Mouse (Mus musculus) layer of hippocampus, adult 9-10 months (tissue): ENCODE measurements around the gene Prok2.

Experiments used
- DNase-seq: peaks from one replicate; pipeline ENCODE4 v3.0.0; 2022; ENCODE audit warnings: low spot score

Prok2 gene

GRCm38 (mm10) chr6:99692916-99693841 is 33.0 kb downstream of the Prok2 start:
- no peak for DNase-seq

- no peak for DNase-seq
Measured at GRCm38 (mm10) chr6:99692206-99692915, 33.8 kb downstream of the Prok2 start, which contains the start of gene Gpr27. Gene Gpr27 (plus strand): TSS chr6:99692679.

- DNase-seq, result no peak
Measured at GRCm38 (mm10) chr6:99691666-99692205, 34.5 kb downstream of the Prok2 start.

GRCm38 (mm10) chr6:99688513-99688912 is 37.7 kb downstream of the Prok2 start:
- DNase-seq, result no peak

- DNase-seq, result no peak
Measured at GRCm38 (mm10) chr6:99684899-99685298, 41.3 kb downstream of the Prok2 start.

GRCm38 (mm10) chr6:99683974-99684373 is 42.2 kb downstream of the Prok2 start:
- DNase-seq, result no peak

GRCm38 (mm10) chr6:99678108-99678507 is 48.1 kb downstream of the Prok2 start:
- DNase-seq, result no peak

GRCm38 (mm10) chr6:99677325-99677724 is 48.9 kb downstream of the Prok2 start:
- no peak for DNase-seq

GRCm38 (mm10) chr6:99674482-99674881 is 51.7 kb downstream of the Prok2 start:
- DNase-seq, result no peak

GRCm38 (mm10) chr6:99671768-99672167 is 54.4 kb downstream of the Prok2 start:
- DNase-seq, result no peak

- DNase-seq, result no peak
Measured at GRCm38 (mm10) chr6:99670481-99671119, 55.6 kb downstream of the Prok2 start.

- peak; percentile 71 for DNase-seq
Measured at GRCm38 (mm10) chr6:99669481-99670325, 56.5 kb downstream of the Prok2 start.

GRCm38 (mm10) chr6:99667290-99667689 is 58.9 kb downstream of the Prok2 start:
- DNase-seq, result no peak

GRCm38 (mm10) chr6:99666318-99667171 is 59.6 kb downstream of the Prok2 start, which contains the start of the genes Eif4e3 and Gm20696:
Gene Eif4e3 (minus strand): TSS chr6:99666771.
Gene Gm20696 (minus strand): TSS chr6:99666797.
- DNase-seq, result no peak

- DNase-seq, result no peak
Measured at GRCm38 (mm10) chr6:99665457-99666317, 60.5 kb downstream of the Prok2 start.

GRCm38 (mm10) chr6:99663232-99663631 is 63.0 kb downstream of the Prok2 start:
- DNase-seq, result no peak
